Mouse (Mus musculus): ENCODE measurements at regions not wholly inside any gene's neighbourhood (a gene's known extent, or its start where the extent isn't known, plus 50 kb on each side); places are given as distances from the start of the nearest gene placed in this dataset.
A peak's percentile ranks its signal among the peaks of the same experiment; 100 is the strongest.

DNA sequence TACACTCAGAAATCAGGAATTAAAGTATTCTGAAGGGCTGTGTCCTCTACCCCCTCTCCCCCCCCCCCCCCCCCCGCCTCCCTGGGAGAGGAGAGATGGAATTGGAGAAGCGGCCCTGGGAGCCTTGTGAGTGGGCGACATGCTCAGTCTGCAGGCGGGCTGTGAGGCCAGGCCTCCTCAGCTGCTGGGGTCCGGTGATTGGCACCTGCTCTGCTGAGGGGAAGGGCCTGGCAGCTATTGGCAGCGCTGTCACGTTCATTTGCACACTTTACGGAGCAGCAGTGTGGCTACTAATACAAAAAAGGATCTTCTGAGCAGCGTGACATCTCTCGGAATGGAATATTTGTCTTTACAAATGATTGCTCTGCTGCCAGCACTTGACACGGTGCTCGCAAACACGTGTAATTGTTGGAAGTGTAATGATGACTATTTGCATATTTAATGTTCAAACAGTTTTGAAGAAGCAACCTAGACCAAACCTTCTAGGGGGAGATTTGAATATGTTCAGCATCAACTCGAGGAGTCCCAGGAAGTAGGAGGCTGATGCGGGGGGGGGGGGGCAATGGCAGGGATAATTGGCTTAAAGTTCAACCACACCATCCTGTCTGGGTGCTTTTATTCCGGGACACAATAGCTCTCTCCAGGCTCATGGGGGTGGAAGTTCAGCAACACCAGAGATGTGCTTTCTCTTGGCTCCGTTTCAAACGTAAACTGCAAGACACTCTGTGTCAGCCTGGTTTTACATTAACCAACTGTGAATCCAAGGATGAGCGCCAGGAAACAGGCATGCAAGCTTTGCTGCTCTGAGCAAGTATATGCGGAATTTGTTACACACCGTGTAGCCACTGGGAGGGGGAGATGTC lies 352.5 kb downstream of the Tmem182 start:
- no peak for TF ChIP-seq CTCF (IDR thresholded peaks at IDR 0.05; ENCODE audit: borderline replicate concordance, extremely low read depth, insufficient read depth, insufficient read length)
- no peak for TF ChIP-seq POLR2A (IDR thresholded peaks at IDR 0.05; ENCODE audit: borderline replicate concordance, extremely low read depth, insufficient read depth, insufficient read length, poor library complexity, severe bottlenecking)
- peak; percentile 96 for DNase-seq (ENCODE audit: low read depth)

DNA sequence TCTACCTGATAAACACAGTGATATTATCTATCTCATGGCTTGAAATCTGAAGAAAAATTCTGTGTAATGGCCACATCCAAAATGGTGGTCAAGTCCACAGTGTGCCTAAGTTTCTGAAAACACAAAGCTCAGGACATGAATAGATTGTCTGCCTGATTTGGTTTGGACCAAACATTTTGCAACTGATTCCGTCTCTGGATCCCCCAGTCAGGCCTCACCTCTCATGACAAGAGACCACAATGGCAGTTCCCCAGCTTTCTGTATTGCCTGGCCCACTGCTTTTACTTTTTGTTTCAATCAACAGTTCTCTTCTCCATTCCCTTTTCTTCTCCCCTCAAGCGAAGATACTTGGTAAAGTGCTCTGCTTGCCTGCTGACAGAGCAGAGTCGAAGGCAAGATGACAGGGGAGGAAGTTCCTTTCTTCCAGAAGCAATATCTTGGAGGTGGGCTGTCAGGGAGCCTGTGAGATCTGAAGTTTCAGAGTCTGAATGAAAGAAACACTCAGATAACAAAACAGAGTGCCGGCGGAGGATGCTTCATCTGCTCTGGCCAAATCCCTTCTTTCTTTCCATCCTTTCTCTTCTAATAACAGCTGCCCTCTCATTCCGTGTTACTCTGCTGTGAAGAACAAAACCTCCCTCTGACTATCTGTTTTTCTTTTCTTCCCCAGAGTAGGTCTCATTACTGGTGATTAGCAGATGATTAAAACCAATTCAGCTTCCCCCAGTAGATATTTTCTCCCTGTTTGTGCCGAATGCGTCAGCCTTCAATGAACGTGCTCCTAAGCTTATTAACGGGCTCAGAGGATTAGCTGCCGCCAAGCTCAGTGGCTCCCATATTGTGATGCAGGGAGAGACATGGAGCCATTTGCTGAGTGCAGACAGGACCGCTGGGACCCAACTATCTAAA lies 360.7 kb downstream of the Tmem182 start:
- TF ChIP-seq CTCF (IDR thresholded peaks at IDR 0.05; ENCODE audit: borderline replicate concordance, extremely low read depth, insufficient read depth, insufficient read length) (no peak), POLR2A (IDR thresholded peaks at IDR 0.05; ENCODE audit: borderline replicate concordance, extremely low read depth, insufficient read depth, insufficient read length, poor library complexity, severe bottlenecking) (no peak)
- DNase-seq (ENCODE audit: low read depth): peak; percentile 96

DNA sequence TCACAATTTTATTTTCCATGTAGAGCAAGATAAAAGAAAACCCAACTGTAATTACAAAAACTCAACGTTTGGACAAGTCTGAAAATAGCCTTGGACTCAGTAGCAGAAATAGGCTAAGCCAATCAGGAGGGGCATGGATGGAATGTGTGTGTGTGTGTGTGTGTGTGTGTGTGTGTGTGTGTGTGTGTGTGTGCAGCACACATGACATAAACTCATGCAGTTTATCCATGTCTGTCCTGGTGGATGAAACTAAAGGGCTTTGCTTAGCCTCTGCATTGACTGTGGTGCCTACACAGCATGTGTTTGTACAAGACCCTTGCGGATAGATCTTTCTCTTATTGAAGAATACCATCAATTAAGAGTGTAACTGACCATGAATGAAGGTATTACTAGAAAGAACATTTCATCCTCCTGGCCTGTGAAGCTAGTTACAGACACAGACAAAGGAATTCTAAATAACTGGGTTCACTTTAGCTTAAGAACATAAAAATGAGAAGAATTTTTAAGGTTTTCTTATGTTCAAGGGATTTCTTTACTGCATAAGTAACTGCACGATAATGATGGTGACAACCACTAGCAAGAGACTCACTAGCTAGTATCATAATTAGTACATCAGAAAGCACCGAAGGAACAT lies 361.5 kb downstream of the Tmem182 start:
- DNase-seq (ENCODE audit: low read depth): no peak

DNA sequence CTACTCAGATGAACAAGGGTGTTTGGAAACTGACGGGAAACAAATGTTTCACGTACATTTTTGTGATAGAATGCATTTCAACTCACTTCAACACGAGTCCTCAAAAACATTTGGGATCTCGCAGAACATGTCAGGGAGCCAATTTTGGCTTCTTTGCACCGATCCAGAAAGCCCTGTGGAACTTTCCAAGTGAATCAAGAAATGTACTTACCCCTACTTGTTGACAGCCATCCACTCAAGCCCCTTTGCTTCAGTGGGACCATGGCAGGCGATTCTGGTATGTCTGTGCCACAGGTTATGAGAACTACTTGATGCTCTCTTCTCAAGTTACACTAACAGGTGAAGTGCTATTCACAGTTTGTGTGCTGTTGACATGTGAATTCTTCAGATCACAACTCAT lies 381.6 kb downstream of the Tmem182 start:
- no peak for TF ChIP-seq POLR2A (IDR thresholded peaks at IDR 0.05; ENCODE audit: borderline replicate concordance, extremely low read depth, insufficient read depth, insufficient read length, poor library complexity, severe bottlenecking)
- no peak for TF ChIP-seq CTCF (IDR thresholded peaks at IDR 0.05; ENCODE audit: borderline replicate concordance, extremely low read depth, insufficient read depth, insufficient read length)
- DNase-seq (ENCODE audit: low read depth): no peak

More for the DNA sequence above, 361.5 kb downstream of the Tmem182 start:
- TF ChIP-seq POLR2A (IDR thresholded peaks at IDR 0.05; ENCODE audit: borderline replicate concordance, extremely low read depth, insufficient read depth, insufficient read length, poor library complexity, severe bottlenecking): no peak
- TF ChIP-seq CTCF (IDR thresholded peaks at IDR 0.05; ENCODE audit: borderline replicate concordance, extremely low read depth, insufficient read depth, insufficient read length): no peak

DNA sequence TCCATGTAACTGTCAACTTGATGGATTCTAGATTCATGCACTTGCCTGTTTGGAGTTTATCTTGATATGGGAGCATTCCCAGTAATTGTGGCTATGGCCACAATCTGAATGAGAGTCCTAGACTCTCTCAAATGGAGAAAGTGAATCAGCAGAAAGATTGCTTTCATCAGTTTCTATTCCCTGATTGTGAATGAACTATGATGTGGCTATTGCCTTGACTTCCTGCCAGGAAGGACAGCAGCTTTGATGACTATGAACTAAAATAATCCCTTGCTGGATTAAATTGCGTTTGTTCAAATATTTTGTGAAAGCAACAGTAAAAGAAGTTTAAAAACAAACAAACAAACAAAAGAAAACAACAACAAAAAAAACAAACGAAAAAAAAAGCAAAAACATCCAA lies 407.5 kb downstream of the Tmem182 start:
- TF ChIP-seq POLR2A (IDR thresholded peaks at IDR 0.05; ENCODE audit: borderline replicate concordance, extremely low read depth, insufficient read depth, insufficient read length, poor library complexity, severe bottlenecking) (no peak), CTCF (IDR thresholded peaks at IDR 0.05; ENCODE audit: borderline replicate concordance, extremely low read depth, insufficient read depth, insufficient read length) (no peak)
- no peak for DNase-seq (ENCODE audit: low read depth)

DNA sequence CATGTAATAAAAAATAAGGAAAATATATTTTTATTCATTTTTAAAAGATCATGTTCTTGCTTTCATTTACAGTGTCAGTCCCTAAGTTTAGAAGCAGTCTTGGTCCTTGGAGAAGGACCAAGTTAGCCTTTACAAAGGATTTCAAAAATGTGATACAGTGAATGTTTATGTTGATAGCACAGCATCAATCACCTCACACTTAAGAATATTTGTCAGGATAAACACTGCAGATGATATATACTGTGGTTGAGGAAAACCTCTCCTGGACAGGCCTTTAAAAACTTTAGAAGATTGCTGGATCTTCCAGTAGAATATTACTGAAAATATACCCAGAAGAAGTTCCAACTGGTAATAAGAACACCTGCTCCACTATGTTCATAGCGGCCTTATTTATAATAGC lies 420.4 kb downstream of the Tmem182 start:
- TF ChIP-seq POLR2A (IDR thresholded peaks at IDR 0.05; ENCODE audit: borderline replicate concordance, extremely low read depth, insufficient read depth, insufficient read length, poor library complexity, severe bottlenecking): no peak
- TF ChIP-seq CTCF (IDR thresholded peaks at IDR 0.05; ENCODE audit: borderline replicate concordance, extremely low read depth, insufficient read depth, insufficient read length): no peak
- DNase-seq (ENCODE audit: low read depth): no peak

DNA sequence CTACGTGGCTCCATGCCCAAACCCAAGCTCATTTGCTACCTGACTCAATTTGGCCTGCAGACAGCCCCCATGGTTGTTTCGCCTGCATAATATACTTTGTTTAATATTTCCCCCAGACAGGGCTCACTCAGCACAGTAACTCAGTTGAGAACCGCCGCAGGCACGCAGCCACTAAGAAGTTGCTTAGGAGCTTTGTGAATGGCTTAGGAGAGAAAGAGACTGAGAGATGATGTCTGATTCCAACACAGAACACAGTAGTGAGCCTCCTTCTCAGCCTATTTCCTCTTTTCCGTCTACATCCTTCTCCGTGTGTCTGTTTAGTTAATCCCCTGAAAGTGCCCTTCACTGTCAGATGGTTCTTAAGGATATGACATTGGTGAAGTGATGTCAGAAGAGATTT lies 429.9 kb downstream of the Tmem182 start:
- no peak for TF ChIP-seq CTCF (IDR thresholded peaks at IDR 0.05; ENCODE audit: borderline replicate concordance, extremely low read depth, insufficient read depth, insufficient read length)
- no peak for TF ChIP-seq POLR2A (IDR thresholded peaks at IDR 0.05; ENCODE audit: borderline replicate concordance, extremely low read depth, insufficient read depth, insufficient read length, poor library complexity, severe bottlenecking)
- DNase-seq (ENCODE audit: low read depth): peak; percentile 40

DNA sequence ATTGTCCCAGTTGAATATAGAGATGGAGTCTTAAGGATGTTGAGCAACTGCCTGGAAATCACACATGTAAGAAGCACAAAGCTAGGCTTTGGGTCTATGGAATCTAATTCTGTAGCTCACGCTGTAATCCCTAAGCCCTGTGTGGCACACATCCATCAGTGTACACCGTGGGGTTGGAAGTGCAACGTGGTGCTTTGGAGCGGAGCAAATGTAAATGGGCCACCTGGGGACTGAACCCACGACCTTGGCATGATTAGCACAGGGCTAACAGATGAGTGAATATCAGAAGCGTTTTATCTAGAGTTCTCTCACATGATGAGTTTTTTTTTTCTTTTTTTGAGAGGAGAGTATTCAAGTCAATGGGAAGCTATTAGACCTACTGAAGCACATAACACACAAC lies 437.6 kb downstream of the Tmem182 start:
- peak; percentile 41 for DNase-seq (ENCODE audit: low read depth)
- TF ChIP-seq CTCF (IDR thresholded peaks at IDR 0.05; ENCODE audit: borderline replicate concordance, extremely low read depth, insufficient read depth, insufficient read length) (no peak), POLR2A (IDR thresholded peaks at IDR 0.05; ENCODE audit: borderline replicate concordance, extremely low read depth, insufficient read depth, insufficient read length, poor library complexity, severe bottlenecking) (no peak)

DNA sequence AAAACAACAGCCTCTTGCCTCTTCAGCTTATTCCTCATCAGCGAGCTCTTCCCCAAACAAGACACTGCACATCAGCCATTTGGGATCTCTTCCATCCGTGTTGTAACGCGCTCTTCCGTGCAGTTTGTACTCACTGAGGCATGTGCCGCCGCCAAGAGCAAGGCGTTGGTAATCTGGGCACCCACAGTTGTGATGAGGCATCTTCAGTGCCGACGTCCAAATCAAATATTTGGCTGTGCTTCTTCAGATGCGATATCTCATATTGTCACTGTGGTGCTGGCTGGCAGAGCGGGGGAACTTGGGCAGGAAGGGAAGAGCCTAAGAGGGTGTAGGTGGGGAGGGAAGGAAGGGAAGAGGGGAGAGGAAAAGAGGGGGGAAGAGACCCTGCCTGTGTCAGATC lies 439.2 kb downstream of the Tmem182 start:
- no peak for TF ChIP-seq CTCF (IDR thresholded peaks at IDR 0.05; ENCODE audit: borderline replicate concordance, extremely low read depth, insufficient read depth, insufficient read length)
- no peak for TF ChIP-seq POLR2A (IDR thresholded peaks at IDR 0.05; ENCODE audit: borderline replicate concordance, extremely low read depth, insufficient read depth, insufficient read length, poor library complexity, severe bottlenecking)
- peak; percentile 86 for DNase-seq (ENCODE audit: low read depth)

DNA sequence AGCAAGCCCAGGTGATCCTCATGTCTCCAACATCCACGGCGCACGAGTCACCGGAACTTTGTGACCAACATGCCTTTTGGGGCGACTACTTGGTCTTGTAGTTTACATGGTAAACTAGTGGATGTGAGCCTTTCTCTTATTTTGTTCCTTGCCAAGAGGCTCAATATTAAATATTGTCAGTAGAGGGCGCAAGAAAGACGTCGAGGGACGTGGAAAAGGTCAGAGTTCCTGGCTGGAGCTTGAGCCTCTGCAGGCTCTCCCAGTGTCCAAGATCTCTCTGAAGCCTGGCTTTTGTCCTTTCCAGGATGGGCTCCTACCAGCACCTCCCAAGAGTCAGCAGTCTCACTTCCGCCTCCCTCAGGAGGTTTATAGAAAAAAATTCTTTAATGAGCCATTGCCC lies 458.8 kb downstream of the Tmem182 start:
- no peak for TF ChIP-seq POLR2A (IDR thresholded peaks at IDR 0.05; ENCODE audit: borderline replicate concordance, extremely low read depth, insufficient read depth, insufficient read length, poor library complexity, severe bottlenecking)
- TF ChIP-seq CTCF (IDR thresholded peaks at IDR 0.05; ENCODE audit: borderline replicate concordance, extremely low read depth, insufficient read depth, insufficient read length): peak; percentile 55
- DNase-seq (ENCODE audit: low read depth): peak; percentile 69
